Mouse (Mus musculus) spleen, adult 18-20 months (tissue): ENCODE measurements at regions not wholly inside any gene's neighbourhood (a gene's known extent, or its start where the extent isn't known, plus 50 kb on each side); places are given as distances from the start of the nearest gene placed in this dataset.

ENCODE experiments used
- DNase-seq, 2 experiments: peaks; one replicate each; pipeline ENCODE4 v3.0.0; 2022; ENCODE audit warnings: mixed read lengths in 2 of 2

DNA sequence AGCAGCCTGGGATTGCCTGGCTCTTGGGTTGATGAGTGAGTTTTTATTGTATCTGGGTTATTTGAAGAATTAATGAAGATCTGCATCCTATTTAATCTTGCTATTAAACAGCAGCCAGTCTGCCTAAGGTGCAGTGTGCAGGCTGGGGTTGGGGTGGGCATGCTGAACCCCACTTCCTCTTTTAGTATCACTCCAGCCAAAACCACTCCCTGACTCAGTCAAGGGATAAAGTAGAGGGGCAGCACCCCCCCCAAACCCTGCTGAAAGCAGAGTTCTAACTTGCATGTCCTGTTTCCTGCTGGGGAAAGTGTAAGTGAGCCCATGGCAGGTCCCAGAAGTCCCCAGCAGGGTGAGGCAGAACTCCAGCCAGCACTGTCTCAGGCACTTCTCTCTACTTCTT is 292.7 kb upstream of the Rtl1 start:
- no peak for DNase-seq

DNA sequence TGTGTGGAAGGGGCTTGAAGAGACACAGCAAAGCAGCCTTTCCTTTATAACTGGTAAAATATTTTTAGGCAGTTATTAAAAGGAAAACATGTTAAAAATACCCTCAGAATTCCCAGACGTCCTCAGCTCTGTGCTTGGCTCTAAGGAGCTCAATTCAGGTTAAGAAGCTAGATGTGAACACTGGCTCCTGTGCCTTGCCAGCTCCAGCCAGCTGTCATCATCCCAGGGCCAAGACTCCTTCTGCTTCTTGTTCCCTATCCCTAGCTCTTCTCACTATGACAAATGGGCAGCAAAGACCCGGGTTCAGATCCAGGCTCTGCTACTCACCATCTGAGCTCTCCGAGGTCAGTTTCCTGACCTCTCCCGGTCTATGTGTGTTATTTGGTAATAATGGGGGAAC is 293.5 kb upstream of the Rtl1 start:
- DNase-seq: no peak

DNA sequence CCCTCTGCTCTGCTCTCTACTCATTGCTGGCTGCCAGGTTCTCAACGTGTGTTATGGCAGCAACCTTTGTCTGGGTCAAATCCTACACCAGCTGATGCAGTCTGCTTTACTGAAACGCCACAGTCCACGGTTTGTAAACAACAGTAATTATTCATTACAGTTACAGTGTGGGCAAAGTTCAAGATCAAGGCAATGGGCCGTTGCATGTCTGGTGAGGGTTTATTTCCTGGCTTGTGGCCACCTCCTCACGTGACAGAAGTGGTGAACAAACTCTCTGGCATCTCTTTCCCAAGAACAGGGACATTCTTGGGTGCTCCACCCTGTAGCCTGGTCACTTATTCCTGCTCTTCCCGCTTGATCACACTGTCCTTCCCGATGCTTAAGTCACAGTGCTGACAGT is 295.3 kb upstream of the Rtl1 start:
- no peak for DNase-seq

DNA sequence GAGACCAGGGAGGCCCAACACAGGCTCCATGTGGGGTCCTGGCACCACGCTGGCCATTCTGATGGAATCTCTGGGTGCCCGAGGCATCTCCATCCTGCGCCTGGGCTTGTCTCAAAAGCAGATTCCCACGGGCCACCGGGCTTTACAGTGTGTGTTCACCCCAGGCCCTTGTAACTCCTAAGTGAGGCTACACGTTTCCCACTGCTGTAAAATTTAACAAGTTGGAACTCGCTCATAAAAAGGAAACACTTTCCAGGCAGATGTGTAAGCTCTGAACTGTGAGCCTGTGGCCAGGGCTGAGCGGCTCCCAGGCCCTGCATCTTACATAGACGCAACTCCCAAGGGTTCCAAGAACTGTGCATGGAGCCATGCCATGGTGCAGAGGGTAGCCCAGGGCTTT is 296.3 kb upstream of the Rtl1 start:
- DNase-seq: no peak

DNA sequence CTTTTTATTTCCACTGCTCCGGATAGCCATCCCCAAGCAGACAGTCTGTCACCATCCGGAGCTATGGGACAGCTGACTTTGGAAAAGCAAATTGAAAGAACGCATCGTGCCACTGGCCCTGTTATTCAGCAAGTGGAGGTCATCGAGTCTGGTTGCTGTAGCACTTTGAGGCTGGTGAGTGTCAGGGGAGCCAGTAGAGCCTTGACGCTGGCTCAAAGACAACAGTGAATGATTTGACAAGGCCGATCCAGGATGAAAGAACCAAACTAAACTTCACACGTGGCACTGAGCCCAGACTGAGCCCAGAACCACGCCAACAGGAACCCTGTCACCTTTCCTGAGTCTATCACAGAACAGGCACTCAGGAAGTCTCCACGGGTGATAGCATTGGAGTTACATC is 296.8 kb upstream of the Rtl1 start:
- no peak for DNase-seq

DNA sequence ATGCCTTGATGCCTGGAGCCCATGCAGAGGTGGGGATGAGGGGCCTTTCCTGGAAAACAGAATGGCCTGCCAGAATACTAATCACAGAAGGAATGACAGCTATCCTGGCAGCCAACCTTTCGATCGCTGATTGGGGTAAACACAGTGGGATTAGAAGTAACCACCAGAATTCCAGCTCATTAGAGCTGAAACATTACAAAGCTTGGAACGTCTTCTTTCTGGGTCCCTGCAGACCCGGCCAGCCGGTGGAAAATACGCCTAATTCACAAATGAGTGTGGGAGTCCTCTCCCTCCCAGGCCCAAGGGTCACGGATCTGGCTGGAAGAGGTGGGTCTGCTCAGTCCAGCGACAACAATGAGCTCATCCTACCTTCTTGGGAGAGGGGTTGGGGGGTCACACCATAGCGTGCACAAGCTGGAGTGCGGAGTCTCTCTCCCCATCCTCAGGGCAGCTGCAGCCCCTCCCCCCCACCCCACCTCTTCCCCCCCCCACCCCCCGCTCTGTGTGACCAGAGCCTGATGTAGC is 297.8 kb upstream of the Rtl1 start:
- no peak for DNase-seq

DNA sequence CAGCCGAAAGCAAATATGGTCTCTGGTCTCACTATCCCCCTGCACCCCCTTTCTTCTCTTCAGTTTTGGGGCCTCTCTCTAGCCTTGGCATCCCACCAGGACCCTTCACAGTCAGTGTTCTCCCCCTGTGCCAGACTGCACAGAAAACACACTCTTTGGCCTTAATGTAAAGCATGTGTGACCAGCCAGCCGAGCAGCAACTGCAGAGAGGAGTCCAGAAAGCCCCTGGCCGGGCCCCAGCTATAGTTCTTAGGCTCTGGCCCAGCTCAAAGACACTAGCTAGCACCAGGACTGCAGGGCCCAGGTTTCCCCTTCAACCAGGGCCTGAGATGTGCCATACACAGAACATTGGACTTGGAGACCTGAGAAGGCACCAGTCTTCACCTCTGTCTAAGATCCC is 299.3 kb upstream of the Rtl1 start:
- no peak for DNase-seq

DNA sequence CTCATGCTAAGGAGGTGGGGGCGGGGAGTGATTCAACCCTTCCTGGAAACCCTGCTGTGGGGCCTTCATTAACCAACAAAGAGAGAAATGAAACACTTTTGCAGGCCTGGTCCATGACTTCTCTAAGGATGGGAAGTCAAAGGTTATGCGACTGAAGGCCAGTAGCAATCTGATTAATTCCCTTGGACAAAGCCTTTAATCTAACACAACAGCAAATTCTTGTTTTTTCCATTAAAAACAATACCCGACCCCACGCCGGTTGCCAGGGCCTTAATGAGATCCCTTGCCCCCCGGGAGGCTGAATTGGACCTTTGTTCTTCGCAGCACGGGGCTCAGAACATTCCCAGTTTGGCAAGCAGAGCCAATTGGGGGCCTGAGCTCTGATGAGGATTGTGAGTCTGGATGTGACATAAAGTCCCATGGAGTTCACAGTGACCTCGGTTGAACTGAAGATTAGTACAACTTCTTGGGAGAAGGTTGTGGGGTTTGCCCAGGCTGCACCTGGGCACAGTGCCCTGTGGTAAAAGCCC is 310.9 kb upstream of the Rtl1 start:
- DNase-seq: no peak

DNA sequence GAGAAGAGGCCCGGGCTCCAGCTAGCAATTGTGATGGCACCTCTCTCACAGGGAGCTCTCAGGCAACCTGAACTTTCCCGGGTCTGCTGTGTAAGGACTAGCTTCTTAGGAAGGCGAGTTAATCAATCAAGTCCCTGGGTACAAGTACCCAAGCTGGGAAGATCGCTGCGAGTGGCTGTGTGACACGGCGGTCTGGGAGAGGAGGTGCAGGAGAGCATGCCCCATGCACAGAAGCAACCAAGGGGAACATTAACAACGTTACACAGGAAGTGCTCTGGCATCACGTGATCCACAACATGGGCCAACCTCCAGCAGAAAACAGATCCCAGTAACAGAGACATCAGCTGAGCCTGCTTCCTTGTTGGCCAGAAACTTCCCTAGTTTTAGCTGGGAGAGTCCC is 311.4 kb upstream of the Rtl1 start:
- no peak for DNase-seq

DNA sequence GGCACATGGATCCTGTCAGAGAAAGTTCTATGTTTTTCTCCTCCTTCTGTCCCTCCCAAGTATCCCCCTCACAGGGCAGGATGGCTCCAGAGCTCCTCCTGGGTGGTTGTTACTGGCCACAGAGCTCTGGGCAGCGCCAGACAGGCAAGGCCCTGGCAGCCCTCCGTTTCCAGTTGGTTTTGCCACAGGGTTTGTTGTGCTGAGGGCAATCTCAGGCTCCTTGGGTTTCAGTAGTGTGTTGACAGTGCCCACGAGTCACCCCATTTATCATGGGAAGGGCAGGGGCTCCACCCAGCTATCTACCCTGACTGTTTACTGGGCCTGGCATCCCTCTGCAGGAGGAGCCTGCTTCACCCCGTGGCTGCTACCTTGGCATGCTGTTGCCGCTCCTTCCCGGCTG is 317.6 kb upstream of the Rtl1 start:
- no peak for DNase-seq

DNA sequence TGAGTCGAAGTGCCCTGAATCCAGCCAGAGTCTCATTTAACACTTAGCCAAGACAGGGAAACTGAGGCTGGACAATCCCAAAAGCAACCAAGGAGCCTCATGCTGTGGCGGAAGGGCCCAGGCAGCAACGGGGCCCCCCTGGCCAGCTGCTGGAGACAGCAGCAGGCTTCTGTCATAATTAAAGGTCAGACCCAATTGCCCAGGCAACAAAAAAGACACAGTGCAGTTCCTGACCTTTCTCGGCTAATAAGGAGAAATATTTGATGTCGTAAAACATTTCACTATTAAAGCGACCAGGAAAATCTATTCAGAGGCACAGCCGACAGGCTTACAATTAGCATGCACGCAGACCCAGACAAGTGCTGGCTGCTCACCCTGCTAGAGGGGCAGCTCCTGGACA is 318.8 kb upstream of the Rtl1 start:
- DNase-seq: no peak

DNA sequence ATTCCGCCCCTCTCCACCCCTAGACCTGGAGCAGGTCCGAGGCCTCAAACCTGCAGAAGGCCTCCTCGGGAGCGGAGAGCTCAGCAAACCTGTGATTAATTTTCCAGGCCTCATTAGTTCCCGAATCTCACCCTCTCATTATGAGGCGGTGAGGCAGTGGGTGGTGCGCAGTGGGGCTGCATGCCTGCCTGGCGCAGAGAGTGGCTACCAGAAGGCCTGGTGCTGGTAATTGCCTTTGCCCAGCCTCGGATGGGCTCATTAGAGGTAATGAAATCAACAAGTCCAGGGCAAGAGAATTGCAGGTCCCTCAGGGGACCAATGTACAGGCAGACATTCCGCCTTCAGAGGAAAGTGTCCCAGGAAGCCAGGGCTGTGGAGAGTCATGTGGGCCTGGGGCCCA is 322.0 kb upstream of the Rtl1 start:
- no peak for DNase-seq

DNA sequence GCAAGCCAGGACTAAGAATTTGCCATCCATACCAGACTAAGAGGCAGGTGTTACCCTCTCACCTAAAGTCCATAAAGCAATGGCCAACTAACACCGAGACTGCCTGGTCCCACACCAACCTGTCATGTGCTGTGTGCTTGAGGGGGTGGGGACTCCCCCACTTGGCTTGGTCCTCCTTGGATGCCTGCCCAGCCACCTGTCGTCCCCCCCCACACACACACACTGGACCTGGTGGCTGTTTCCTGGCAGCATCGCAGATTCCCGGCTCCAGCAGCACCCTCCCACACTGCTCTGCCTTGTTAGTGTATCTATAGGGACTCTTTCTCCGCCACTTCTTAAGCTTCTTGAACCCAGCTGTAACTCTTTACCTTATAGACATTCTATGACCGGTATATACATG is 325.7 kb upstream of the Rtl1 start:
- no peak for DNase-seq

DNA sequence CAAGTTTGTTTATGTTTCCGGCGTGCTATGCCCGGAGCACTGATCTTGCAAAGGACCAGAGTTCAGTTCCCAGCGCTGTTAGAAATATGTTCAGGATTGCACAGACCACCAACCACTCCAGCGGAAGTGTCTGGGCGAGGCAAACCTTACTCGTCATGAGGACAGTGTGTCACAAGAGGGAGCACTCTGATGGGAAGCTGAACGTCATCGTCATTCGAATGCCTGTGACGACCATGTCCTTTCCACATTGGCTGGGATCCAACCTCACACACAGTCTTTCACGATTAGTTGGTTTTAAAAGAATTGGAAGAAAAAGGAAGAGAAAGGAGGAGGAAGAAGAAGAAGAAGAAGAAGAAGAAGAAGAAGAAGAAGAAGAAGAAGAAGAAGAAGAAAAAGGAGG is 326.5 kb upstream of the Rtl1 start:
- no peak for DNase-seq

DNA sequence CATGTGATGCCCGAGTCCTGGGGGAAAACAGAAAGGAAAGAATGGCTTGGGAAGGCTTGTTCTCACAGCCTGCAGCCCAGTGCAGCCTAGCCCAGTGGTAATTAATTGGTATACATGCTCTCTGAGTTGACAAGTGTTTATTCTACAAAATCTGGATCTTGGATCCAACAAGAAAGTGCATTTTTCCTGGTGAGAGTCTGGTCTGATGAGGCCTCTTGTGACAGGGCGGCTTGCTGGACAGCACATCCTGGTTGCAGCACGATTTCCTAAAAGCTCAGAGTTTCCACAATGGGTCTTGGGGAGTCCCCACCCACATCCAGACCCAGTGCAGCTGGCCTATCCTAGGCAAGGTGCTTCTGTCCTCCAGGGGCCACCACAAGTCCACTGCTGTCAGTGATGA is 332.7 kb upstream of the Dio3 start:
- no peak for DNase-seq

DNA sequence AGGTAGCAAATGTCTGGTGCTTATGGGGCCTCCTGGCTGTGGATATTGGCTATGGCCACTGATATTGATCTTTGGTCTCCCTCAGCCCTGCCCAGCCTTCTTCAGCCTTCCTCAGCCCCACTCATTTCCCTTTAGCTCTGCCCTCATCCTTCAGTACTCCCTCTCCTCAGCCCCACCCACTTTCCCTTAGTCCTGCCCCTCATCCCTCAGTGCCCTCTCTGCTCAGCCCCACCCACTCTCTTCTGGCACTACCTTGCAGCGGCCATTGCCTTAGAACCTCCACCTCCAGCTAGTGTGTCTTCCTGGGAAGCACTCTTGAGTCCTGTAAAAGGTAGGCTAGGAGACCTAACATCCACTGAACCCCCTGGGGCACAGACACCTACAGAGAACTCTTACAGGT is 331.9 kb upstream of the Dio3 start:
- DNase-seq: no peak

DNA sequence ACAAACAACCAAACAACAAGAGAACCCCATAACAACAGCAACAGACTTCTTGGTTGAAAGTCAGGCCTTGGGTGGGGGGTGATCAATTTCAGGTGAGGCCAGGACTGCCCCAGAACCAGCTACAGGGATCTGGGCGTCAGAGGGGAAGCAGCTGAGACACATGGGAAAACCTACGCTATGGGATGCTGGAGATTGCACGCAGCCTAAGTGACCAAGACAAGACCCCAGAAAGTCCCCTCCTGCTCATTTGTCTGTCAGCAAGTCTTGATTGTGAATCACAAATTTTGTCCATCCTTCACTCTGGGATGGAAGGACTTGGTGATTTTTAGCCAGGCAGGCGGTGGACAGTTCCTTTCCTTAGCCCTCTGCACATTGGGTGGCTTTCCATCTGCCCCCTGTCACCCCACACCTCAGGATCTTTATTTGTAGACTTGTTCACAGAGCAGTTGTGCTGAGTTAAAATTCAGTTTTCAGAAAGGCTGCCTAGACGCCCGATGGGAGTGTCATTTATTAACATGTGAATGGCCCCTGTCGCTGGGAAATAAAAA is 330.9 kb upstream of the Dio3 start:
- no peak for DNase-seq

DNA sequence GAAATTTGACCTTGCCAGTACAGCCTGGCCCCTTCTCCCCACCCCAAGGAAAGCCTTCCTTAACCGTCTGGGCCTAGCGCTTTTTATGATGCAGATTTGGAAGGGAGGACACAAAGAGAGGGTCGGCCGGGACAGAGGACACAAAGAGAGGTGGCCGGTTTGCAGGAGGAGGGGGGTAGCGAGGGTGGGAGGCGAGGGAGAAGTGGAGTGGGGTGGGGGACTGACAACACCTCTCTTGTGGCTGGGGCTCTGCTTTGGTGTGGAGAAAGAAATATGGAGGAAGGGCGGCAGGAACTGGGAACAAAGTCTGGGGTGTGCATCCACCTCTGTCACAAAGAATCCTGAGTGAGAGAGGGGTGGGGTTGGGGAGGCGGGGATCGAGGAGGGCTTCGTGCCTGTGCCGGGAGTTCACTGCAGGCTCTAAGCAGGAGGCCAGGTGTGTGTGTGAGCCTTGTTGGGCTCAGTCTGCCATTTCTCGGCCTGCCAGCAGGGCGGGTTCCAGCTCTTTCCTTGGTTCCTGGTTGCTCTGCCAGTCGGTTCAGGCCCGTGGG is 330.4 kb upstream of the Dio3 start:
- DNase-seq: no peak

DNA sequence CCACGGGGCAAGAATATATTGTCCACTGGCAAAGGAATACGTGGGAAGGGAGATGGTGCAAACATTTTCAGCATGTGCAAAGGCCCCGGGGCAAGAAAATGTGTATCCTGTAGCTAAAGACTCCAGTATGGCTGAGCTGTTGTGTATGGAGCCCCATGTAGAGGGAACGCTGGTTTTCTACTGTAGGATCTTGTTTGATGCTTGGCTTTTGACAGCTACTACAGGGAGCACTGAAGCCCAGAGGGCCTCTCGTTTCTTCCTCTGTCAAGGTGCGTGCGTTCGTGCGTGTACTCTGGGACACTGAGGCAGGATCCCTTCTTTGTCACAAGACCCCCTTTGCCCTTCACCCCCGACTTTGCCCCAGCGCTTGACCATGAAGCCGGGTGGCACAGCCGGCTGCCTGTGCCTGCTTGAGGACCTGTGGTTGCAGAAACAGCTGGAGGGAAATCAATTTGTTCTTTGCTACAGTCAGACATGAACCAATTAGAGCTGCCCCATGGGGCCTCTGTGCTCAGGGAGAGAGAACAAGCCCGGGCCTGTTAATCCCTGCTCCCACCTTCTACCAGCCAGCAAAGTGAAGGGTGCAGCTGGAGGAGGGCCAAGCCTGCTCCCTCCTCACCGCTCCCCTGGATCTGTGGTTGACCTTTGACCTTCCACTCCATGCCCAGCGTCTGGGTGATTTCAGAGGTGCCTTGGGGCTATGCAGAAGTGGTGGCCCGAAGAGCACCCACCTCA is 329.5 kb upstream of the Dio3 start:
- DNase-seq: no peak

DNA sequence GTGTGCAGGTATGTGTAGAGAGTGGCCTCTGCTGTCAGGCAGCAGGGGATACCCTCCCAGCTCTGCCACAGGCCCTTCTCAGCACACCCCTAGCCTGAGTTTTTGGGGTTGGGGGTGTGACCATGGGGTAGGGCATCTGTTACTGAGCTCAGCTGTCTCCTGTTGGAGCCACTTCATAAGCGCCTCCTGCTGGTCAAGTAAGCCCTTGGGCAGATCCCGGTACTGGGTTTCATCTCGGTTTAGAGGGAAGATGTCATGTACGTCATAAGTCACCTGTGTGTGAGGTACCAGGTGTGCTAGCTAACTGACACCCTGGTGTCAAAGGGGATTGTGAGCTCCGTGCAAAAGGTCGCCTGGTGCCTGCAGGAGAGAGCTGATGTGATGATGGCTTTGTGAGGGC is 328.2 kb upstream of the Dio3 start:
- DNase-seq: no peak

DNA sequence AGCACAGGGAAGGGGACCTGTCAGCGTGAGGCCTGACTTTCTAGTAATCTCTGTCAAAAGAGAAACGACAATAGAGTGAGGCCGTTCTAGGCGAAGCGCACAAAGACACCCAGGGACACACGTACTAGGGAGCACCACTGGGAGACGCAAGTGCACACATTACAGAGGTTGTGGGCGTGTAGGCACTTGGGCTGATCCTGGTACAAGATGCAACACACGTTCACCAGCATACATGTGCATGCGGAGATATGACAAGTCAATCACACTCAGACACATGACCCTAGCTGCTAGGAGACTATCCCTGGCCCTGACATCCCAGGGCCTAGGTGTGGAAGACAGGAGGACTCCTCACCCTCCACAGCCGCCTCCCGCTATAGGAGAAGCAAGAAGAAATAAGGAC is 327.4 kb upstream of the Dio3 start:
- no peak for DNase-seq

DNA sequence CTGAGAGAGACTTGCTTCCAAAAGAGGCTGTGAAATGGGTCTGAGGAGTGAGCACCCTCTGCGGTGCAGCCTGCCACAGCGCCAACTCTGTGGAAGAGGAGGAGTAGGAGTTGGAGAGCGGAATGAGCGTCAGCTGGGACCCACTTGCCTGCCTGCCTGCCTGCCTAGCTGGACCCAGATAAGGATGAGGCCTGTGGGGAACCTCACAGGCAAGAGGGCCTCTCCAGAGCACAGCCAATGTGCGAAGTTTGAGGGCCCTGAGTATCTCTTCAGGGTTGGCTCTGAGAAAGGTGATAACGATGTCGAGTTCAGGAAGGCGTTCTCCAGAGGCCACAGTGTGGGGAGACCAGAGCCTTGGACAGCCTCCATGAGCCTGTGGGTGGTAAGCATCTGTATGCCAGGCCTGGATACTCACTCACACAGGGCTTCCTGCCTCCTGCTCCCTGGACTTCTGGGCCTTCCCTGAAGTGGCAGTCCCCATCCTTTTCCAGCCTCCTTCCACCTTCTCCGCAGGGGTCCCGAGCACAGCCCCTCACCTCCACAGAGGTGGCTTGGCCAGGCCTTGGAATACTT is 326.9 kb upstream of the Dio3 start:
- DNase-seq: no peak

DNA sequence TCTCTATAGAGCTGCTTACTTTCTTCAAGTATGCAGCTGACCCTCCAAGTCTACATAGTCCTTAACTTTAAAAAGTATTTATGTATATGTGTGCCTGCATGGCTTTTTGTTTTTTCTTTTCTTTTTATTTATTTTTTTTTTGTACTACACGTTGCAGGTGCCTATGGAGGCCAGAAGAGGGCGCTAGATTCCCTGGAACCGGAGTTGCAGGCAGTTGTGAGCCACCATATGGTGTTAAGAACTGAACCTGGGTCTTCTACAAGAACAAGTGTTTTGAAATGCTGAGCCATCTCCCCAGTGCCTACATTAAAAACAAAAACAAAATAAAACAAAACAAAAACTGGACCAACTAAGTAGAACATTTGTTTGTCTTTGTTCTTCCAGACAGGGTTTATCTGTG is 325.9 kb upstream of the Dio3 start:
- no peak for DNase-seq

DNA sequence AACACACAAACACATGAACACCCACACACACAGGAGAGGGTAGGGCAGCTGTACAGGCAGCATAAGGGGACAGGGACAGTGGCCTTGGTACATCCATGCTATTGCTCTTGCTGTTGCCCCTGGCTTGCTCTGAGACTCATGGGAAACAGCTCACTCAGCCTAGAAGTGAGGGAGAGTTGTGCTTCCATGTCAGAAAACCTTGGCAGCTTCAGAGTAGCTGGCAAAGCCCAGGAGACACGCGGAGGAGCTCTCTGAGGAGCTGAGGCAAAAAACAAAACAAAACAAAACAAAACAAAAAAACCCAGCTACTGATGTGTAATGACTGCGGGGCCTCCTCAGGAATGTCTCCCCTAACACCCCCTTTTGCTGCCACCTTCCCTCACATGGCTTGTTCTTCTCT is 321.6 kb upstream of the Dio3 start:
- no peak for DNase-seq
